Comparison of ENCODE assay signal across 17 mouse cellular contexts in the genomic region with DNA sequence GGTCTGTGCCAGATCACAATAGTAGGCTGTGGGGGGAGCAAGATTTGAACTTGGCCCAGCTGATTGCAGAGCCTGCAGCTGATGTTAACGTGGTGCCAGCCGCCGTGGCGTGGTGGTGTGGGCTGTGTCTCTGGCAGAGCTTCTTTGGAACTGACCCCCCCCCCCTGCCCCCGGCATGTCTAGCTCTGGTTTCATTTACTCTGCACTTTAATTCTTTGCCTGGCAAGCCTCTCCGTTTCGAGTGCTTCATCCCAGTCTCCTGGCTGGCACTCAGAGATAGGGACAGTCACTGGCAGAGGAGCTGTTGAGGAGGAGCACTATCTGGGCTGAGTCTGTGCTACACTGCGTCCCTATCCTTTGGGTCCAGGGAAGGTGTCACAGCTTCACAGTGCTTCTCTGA.
"Had no signal": no experiment of that assay in that cellular context is flagged by ENCODE, and none has a peak within 500 bp of the region (broad histone marks: within the 10 kb centered on the region; RNA-seq: fewer than 3 reads in every experiment).

No protein-coding gene starts in this region.

- H3K9ac ChIP-seq: kidney, embryonic 15.5 days; limb, embryonic 12.5 days; liver, embryonic 13.5 days; liver, postnatal 0 days; lung, embryonic 15.5 days; midbrain, embryonic 15.5 days; stomach, embryonic 15.5 days had no signal

- H3K27ac ChIP-seq: kidney, embryonic 15.5 days; limb, embryonic 12.5 days; liver, embryonic 13.5 days; lung, embryonic 15.5 days; macrophage; stomach, embryonic 15.5 days had no signal

- H3K4me1 ChIP-seq: liver, embryonic 13.5 days; megakaryocyte, embryonic 14.5 days had no signal

- H3K4me3 ChIP-seq: kidney, embryonic 15.5 days; limb, embryonic 12.5 days; liver, embryonic 13.5 days; lung, embryonic 15.5 days; megakaryocyte, embryonic 14.5 days; midbrain, embryonic 15.5 days; stomach, embryonic 15.5 days had no signal

- H3K27me3 ChIP-seq: kidney, embryonic 15.5 days; lung, embryonic 15.5 days; midbrain, embryonic 15.5 days; stomach, embryonic 15.5 days had no signal

- DNase-seq: kidney, postnatal 14 days; liver; liver, embryonic 13.5 days; liver, postnatal 0 days; lung, postnatal 14 days; retina, postnatal 1 day; right cerebral cortex, postnatal 4 days; thymus, adult 2 months; thymus, postnatal 25 days had no signal

- H3K4me2 ChIP-seq: kidney, embryonic 15.5 days; liver, embryonic 13.5 days; lung, embryonic 15.5 days; midbrain, embryonic 11.5 days; midbrain, embryonic 15.5 days; stomach, embryonic 15.5 days had no signal

- ATAC-seq: liver, postnatal 0 days had no signal

- H3K36me3 ChIP-seq: kidney, embryonic 15.5 days; limb, embryonic 12.5 days; liver, embryonic 13.5 days; lung, embryonic 15.5 days; midbrain, embryonic 15.5 days; stomach, embryonic 15.5 days had no signal

- H3K9me3 ChIP-seq: kidney, embryonic 15.5 days; limb, embryonic 12.5 days; liver, embryonic 13.5 days; lung, embryonic 15.5 days; megakaryocyte, embryonic 14.5 days; midbrain, embryonic 15.5 days; stomach, embryonic 15.5 days had no signal
